Mouse (Mus musculus) CH12.LX (cell line): ENCODE results near the gene Dedd. TPM values are rescaled to one million over a fixed set of nuclear protein-coding genes. Genes with fewer than 3 reads are reported as not detected.

ENCODE experiments used
- DNase-seq: peaks from one replicate; pipeline ENCODE4 v3.0.0-alpha.2; 2013; ENCODE audit errors: extremely low read depth
- H3K27ac ChIP-seq: 2 replicates; pipeline ENCODE4 v1.5.1; 2012; ENCODE audit warnings: low read depth, mild to moderate bottlenecking, control low read depth, moderate library complexity; ENCODE audit not compliant: insufficient read depth
- H3K27me3 ChIP-seq: replicated peaks from 2 replicates; pipeline ENCODE3; 2012; ENCODE audit warnings: inconsistent platforms
- H3K36me3 ChIP-seq, 2 experiments: replicated peaks in 1 of 2; 2 replicates each; pipeline versions ENCODE3 to v1.6.1; 2012; ENCODE audit warnings: inconsistent platforms in 1 of 2, low read length in 1 of 2, mild to moderate bottlenecking in 1 of 2, mixed read lengths in 1 of 2, moderate library complexity in 1 of 2; ENCODE audit not compliant: control insufficient read depth in 1 of 2, insufficient read depth in 1 of 2
- H3K4me1 ChIP-seq, 2 experiments: 2 replicates each; pipeline ENCODE4 v1.6.1; 2012; ENCODE audit warnings: inconsistent platforms in 1 of 2, moderate library complexity in 1 of 2; ENCODE audit not compliant: insufficient read depth in 2 of 2, control insufficient read depth in 1 of 2
- H3K4me2 ChIP-seq: 2 replicates; pipeline ENCODE4 v1.6.1; 2012; ENCODE audit warnings: low read depth, mild to moderate bottlenecking, control low read depth; ENCODE audit not compliant: poor library complexity, insufficient read depth, severe bottlenecking
- H3K4me3 ChIP-seq, 3 experiments: fragments of 150-350 bp in 1 of 3; sonication (generic) in 1 of 3; replicated peaks in 1 of 3; 2 replicates each; pipeline versions ENCODE3 to v1.5.1; 2011 to 2012; ENCODE audit warnings: low read depth in 2 of 3, low read length in 2 of 3, mild to moderate bottlenecking in 2 of 3, moderate library complexity in 2 of 3, control low read depth in 1 of 3, improper control_type of control experiment in 1 of 3, inconsistent platforms in 1 of 3, mixed read lengths in 1 of 3; ENCODE audit not compliant: poor library complexity in 1 of 3
- H3K79me2 ChIP-seq: replicated peaks from 2 replicates; pipeline ENCODE4 v1.6.1; 2012; ENCODE audit warnings: mild to moderate bottlenecking, moderate library complexity; ENCODE audit not compliant: control insufficient read depth, poor library complexity, insufficient read depth, severe bottlenecking; ENCODE audit errors: extremely low read depth
- H3K9ac ChIP-seq: 2 replicates; pipeline ENCODE4 v1.6.1; 2012; ENCODE audit warnings: low read depth, mild to moderate bottlenecking, control low read depth, moderate library complexity; ENCODE audit not compliant: insufficient read depth
- H3K9me3 ChIP-seq: replicated peaks from 2 replicates; pipeline ENCODE3; 2012; ENCODE audit warnings: low read length, inconsistent platforms, mixed read lengths
- CHD1 ChIP-seq: IDR thresholded peaks from 2 replicates; pipeline ENCODE4 v1.6.1; 2012; ENCODE audit warnings: low read depth, low read length, improper control_type of control experiment, inconsistent platforms
- IRF4 ChIP-seq: IDR thresholded peaks from 2 replicates; pipeline ENCODE4 v1.6.1; 2014; ENCODE audit warnings: low read depth, mild to moderate bottlenecking, inconsistent platforms, low read length, improper control_type of control experiment
- JUND ChIP-seq: conservative IDR thresholded peaks from 2 replicates; pipeline ENCODE4 v1.6.1; 2011; ENCODE audit warnings: low read depth, low read length, improper control_type of control experiment
- MAFK ChIP-seq: IDR thresholded peaks from 2 replicates; pipeline ENCODE4 v1.6.1; 2011; ENCODE audit warnings: low read length, improper control_type of control experiment; ENCODE audit not compliant: insufficient replicate concordance
- MYC ChIP-seq: IDR thresholded peaks from 2 replicates; pipeline ENCODE4 v1.6.1; 2011; ENCODE audit warnings: low read depth, mild to moderate bottlenecking, improper control_type of control experiment, low read length
- PAX5 ChIP-seq: IDR thresholded peaks from 2 replicates; pipeline ENCODE4 v1.6.1; 2012; ENCODE audit warnings: low read length, inconsistent platforms, mixed read lengths
- POLR2A ChIP-seq: IDR thresholded peaks from 2 replicates; pipeline ENCODE4 v1.6.1; 2011; ENCODE audit warnings: low read depth, mild to moderate bottlenecking, improper control_type of control experiment, low read length
- POLR2AphosphoS2 ChIP-seq: IDR thresholded peaks from 2 replicates; pipeline ENCODE4 v1.6.1; 2011; ENCODE audit warnings: low read depth, low read length, improper control_type of control experiment
- RAD21 ChIP-seq: IDR thresholded peaks from 2 replicates; pipeline ENCODE4 v1.6.1; 2011; ENCODE audit warnings: low read depth, mild to moderate bottlenecking, low read length, improper control_type of control experiment, moderate library complexity
- RCOR1 ChIP-seq: conservative IDR thresholded peaks from 2 replicates; pipeline ENCODE4 v1.6.1; 2012; ENCODE audit warnings: low read depth, mild to moderate bottlenecking, inconsistent platforms, low read length, improper control_type of control experiment
- SIN3A ChIP-seq: IDR thresholded peaks from 2 replicates; pipeline ENCODE4 v1.6.1; 2012; ENCODE audit warnings: low read length, improper control_type of control experiment, inconsistent platforms
- TBP ChIP-seq: conservative IDR thresholded peaks from 2 replicates; pipeline ENCODE4 v1.6.1; 2011; ENCODE audit warnings: low read depth, low read length, improper control_type of control experiment
- TCF12 ChIP-seq: IDR thresholded peaks from 2 replicates; pipeline ENCODE4 v1.6.1; 2014; ENCODE audit warnings: low read depth, mild to moderate bottlenecking, inconsistent platforms, low read length, improper control_type of control experiment
- UBTF ChIP-seq: IDR thresholded peaks from 2 replicates; pipeline ENCODE4 v1.6.1; 2012; ENCODE audit warnings: low read depth, mild to moderate bottlenecking, inconsistent platforms, low read length, improper control_type of control experiment, moderate library complexity
- ZC3H11A ChIP-seq: IDR thresholded peaks from 2 replicates; pipeline ENCODE4 v1.6.1; 2012; ENCODE audit warnings: low read depth, mild to moderate bottlenecking, inconsistent platforms, low read length, improper control_type of control experiment
- ZMIZ1 ChIP-seq: IDR thresholded peaks from 2 replicates; pipeline ENCODE4 v1.6.1; 2012; ENCODE audit warnings: low read depth, mild to moderate bottlenecking, inconsistent platforms, low read length, improper control_type of control experiment
- dilution Hi-C: fragments of 300-500 bp; cut with MboI; formaldehyde crosslinking; loops from 2 replicates; pipeline ENCODE4 v1.14.3; 2020; ENCODE audit warnings: low sequenced_read_pairs; ENCODE audit not compliant: extremely low pct_unique_long_range_greater_than_20kb, extremely low pct_ligation_motif_present
- in situ Hi-C: fragments of 300-500 bp; cut with MboI; formaldehyde crosslinking; loops from 3 replicates; pipeline ENCODE4 v1.14.3; 2019; ENCODE audit warnings: low sequenced_read_pairs, low pct_ligation_motif_present, low pct_unique_long_range_greater_than_20kb, mixed read lengths
- polyA plus RNA-seq: library from polyadenylated mRNA; unstranded; fragments of >175 nt; gene quantifications from 2 replicates; pipeline ENCODE4 v1.2.1, GENCODE M21; 2012; ENCODE audit warnings: low read depth; ENCODE audit not compliant: insufficient read length
- total RNA-seq, 2 experiments: library from RNA; depleted of rRNA; stranded (reverse); fragments of 300-350 nt in 1 of 2; fragments of >200 nt in 1 of 2; gene quantifications; 2 replicates each; pipeline ENCODE4 v1.2.3; 2012 to 2014

The Dedd gene
- total and polyA plus RNA-seq, 3 experiments = 14.5 to 34.5 (median 21.5) TPM

DNA sequence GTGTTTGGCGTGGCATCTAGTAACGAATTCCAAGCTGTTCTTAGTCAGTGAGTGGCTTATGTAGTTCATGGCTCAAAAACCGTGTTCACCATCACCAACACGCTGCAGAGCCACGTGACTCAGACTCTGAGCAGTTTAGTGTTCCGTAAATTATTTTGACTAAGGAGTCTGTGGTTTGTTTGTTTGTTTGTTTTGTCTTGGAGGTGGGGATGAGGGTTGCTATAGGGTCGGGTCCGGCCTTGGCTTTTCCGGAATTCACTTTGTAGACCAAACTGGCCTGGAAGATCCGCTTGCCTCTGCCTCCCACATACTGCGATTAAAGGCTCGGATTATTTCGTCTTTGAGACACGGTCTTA lies 17.1 kb downstream of the Dedd start (continued):
- TF ChIP-seq TCF12 (no peak), TBP (no peak), ZC3H11A (no peak), IRF4 (no peak), RCOR1 (no peak), MAFK (no peak), MYC (peak; percentile 65; the same call in 1 of the 2 replicates), SIN3A (no peak), ZMIZ1 (no peak)

DNA sequence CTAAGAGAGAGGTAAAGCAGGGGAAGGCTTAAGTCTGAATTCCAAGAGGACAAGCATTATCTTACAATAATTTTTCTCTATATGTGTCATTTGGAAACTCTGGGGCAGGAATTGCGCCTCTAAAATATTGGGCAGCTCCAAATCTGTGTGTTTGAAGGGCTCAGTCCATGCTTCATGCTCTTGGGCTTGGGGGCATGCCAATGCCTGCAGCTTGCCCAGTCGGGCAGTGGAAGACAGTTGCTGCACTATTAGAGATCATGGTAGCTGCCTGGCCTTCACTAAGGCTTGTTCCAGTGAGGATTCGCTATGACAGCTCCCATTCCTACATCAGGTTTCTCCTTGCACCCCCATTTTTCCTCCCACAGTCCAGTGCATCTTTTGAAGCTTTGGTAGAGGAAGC lies 19.7 kb downstream of the Dedd start:
- no peak overlapping the region for H3K27ac ChIP-seq
- dilution Hi-C loops = no loop called here
- H3K27me3 ChIP-seq = no peaks in the 10 kb centered on the region
- H3K4me2 ChIP-seq = no peak overlapping the region
- peaks cover 77% of the 10 kb centered on the region for H3K79me2 ChIP-seq
- TF ChIP-seq SIN3A = no peak
- no peak for TF ChIP-seq POLR2AphosphoS2
- TF ChIP-seq RCOR1 = no peak
- TF ChIP-seq UBTF = no peak
- TF ChIP-seq RAD21 = no peak
- TF ChIP-seq PAX5 = no peak
- in situ Hi-C loops = no loop called here
- no peak for DNase-seq
- H3K36me3 ChIP-seq = peaks cover 0 to 45% of the 10 kb centered on the region in 2 experiments
- no peak overlapping the region for H3K9ac ChIP-seq
- peaks cover 5% of the 10 kb centered on the region for H3K9me3 ChIP-seq
- no peak overlapping the region for H3K4me3 ChIP-seq
- H3K4me1 ChIP-seq = peaks cover 4 to 57% of the 10 kb centered on the region in 2 experiments

DNA sequence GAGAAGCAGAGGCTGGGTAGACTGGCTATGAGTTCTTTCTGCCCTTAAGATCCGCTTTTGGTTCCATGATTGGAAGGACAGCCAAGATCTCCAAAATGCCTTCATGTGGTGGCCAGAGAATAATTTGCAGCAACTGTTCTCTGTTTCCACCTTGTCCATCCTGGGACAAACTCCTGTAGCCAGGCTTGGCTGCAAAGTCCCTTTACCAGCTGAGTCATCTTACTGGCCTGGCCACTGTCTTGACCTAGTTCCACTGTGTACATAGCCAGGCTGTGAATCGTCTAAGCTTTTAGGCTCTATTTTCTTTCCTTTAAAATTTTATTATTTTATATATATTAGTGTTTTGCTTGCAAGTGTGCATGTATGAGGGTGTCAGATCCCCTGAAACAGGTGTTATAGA lies 20.3 kb downstream of the Dedd start:
- in situ Hi-C loops (no loop called here), dilution Hi-C loops (no loop called here)
- peaks cover 79% of the 10 kb centered on the region for H3K79me2 ChIP-seq
- no peak overlapping the region for H3K9ac ChIP-seq
- H3K4me2 ChIP-seq = no peak overlapping the region
- no peak for TF ChIP-seq POLR2A
- TF ChIP-seq JUND = no peak
- TF ChIP-seq CHD1 = no peak
- no peak for TF ChIP-seq UBTF
- H3K9me3 ChIP-seq = peaks cover 5% of the 10 kb centered on the region
- H3K36me3 ChIP-seq = peaks cover 0 to 44% of the 10 kb centered on the region in 2 experiments
- DNase-seq = no peak
- no peak overlapping the region for H3K4me3 ChIP-seq
- peaks cover 4 to 52% of the 10 kb centered on the region in 2 experiments for H3K4me1 ChIP-seq
- H3K27ac ChIP-seq = no peak overlapping the region
- no peaks in the 10 kb centered on the region for H3K27me3 ChIP-seq
